Mouse (Mus musculus): ENCODE data around the gene Olfr1043.
"Not testable (repeated sequence)": the region's sequence is repeated elsewhere in the genome, so short reads cannot be mapped to it uniquely, and the experiment has no call there.

Gene Olfr1043

DNA sequence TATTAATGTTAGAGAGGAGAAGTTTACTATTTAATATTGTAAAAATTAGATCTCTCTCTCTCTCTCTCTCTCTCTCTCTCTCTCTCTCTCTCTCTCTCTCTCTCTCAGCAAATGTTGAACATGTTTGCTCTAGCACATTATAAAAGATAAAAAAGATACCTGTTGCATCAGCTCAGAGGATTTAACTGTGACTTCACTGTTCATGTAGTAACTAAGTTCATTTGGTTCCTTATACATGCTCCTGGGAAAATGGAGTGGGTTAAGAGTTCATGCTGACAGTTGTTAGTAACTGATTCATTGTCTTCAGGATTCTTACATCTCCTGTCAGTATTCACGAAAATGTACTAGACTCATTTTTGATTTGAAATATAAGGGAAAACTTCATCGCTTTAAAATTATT, at the start of gene Olfr1043:
Gene Olfr1043 (minus strand): TSS at position 101 of the 400 bp plus-strand sequence.
- DNase-seq (ENCODE audit: low spot score in 2 of 2), result no peak

DNA sequence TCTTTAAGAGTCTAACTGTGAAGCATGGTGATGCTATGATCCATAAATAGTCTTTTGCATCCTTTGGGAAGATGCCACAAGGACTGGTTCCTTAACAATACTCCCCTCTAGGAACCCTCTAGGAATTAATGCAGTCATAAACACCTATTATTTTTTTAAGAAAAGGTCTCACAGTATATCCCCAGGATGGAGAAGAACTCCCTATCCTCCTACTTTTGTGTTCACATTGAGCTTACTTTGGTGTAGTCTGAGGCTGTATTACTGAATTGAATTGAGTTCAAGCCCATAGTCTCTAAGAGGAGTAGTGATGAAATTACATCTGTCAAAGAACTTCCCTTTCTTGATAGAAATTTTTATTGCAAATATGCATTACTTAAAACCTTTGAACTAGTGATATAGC, 35.6 kb upstream of the Olfr1043 start, which contains the start of gene Olfr1045:
Gene Olfr1045 (minus strand): TSS at position 101 of the 400 bp plus-strand sequence.
- no peak for DNase-seq (ENCODE audit: low spot score in 2 of 2)

DNA sequence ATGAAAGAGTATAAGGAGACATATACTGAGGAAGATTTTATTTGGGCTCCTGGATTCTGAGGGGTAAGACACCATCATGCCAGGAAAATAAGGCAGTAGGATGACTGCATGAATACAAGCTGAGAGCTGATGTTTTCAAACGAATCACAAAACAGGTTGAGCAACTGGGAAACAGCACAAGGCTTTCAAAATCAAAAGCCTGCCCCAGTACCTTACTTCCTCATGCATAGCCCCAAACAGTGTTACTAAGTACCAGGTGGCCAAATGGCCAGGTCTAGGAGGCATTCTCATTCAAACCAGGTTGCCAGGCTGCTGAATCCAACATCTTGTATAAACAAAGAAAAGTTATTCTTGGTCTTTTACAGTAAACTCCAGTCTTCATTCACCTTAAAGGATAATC, 28.5 kb upstream of the Olfr1043 start:
- DNase-seq (ENCODE audit: low spot score in 2 of 2), result no peak

GRCm38 (mm10) chr2:86185583-86185982, 18.3 kb upstream of the Olfr1043 start, which contains the start of gene Olfr52:
Gene Olfr52, minus strand, starts transcription at chr2:86185683.
- DNase-seq (ENCODE audit: low spot score in 2 of 2), result no peak

- no peak for DNase-seq (ENCODE audit: low spot score in 2 of 2)
These were observed 12.6 kb upstream of the Olfr1043 start for GRCm38 (mm10) chr2:86179950-86180349.

GRCm38 (mm10) chr2:86177720-86178119, 10.4 kb upstream of the Olfr1043 start, which contains the start of gene Olfr1044:
Gene Olfr1044, minus strand, starts transcription at chr2:86177820.
- DNase-seq (ENCODE audit: low spot score in 2 of 2), result no peak

GRCm38 (mm10) chr2:86175422-86175821, 8.1 kb upstream of the Olfr1043 start:
- DNase-seq (ENCODE audit: low spot score in 2 of 2), result not testable (repeated sequence)

DNA sequence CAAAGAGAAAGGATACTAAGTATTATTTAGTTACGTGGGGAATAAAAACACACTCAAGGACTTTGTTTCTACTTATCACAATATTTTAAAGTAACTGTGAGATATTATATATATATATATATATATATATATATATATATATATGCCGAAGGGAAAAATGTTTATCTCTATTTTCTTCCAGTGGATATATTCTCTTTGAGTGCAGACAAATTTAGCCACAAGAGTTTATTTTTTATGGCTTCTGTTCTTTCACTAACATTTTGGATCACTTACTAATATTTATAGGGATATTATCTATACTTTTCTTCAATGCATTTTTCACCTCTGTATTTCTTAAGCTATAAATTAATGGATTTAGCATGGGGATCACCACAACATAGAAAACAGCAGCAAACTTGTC, 5.6 kb downstream of the Olfr1043 start, which contains the start of gene Olfr1042:
Gene Olfr1042 (minus strand): TSS at position 101 of the 400 bp plus-strand sequence.
- DNase-seq (ENCODE audit: low spot score in 2 of 2), result no peak

GRCm38 (mm10) chr2:86146632-86147031, 20.7 kb downstream of the Olfr1043 start, which contains the start of gene Olfr1040:
Gene Olfr1040, minus strand, starts transcription at chr2:86146732.
- no peak for DNase-seq (ENCODE audit: low spot score in 2 of 2)

DNA sequence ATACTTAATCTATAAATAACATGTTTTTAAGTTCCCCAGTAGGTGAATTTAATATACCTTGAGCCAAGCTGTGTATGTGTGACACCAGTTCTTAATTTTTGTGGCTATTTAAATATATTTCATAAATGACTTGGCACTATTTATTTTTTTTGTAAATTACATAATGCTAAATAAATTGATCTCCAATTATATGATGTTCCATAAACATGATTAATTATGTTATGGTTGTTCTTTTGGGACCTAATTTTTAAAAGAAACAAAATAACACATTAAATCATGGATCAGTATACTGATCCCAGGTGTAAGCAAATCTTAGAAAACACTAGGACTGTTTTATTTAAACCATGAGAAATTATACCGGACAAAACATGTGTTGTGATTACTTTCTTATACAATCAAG, 31.5 kb downstream of the Olfr1043 start, which contains the start of gene Olfr1039:
Gene Olfr1039 (minus strand): TSS at position 101 of the 400 bp plus-strand sequence.
- DNase-seq (ENCODE audit: low spot score in 2 of 2), result no peak

Data from thymus, postnatal 10 days (tissue).